Mouse (Mus musculus): ENCODE results near the gene Lmo4.

- TF ChIP-seq POLR2A (IDR thresholded peaks at IDR 0.05; ENCODE audit: borderline replicate concordance, extremely low read depth, low read depth, low read length), result no peak
- TF ChIP-seq CTCF (IDR thresholded peaks at IDR 0.05; ENCODE audit: insufficient read depth, low read length), result no peak
Measured at GRCm38 (mm10) chr3:144173138-144173537, 31.9 kb downstream of the Lmo4 start.

Data from lung, adult 2 months (tissue).